Mouse (Mus musculus): ENCODE results near the gene Apol11a.
"Not testable (repeated sequence)": the region's sequence is repeated elsewhere in the genome, so short reads cannot be mapped to it uniquely, and the experiment has no call there.

DNA sequence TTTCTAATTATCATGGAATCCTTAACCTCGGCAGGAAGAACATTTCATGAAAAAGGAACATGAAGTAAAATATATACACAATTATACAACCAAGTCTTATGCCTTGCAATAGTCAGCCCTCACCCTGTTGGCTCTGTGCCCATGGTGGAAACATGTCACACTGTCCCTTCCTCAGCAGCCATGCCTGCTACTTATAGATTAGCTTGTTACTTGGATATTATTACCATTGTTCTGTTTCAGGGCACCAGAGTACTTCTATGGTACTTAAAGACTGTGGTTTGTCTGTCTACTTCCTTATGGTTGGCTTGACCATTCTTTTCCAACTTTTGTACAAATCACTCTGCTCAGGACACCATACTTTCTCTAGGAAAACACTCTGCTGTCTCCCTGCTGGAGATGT lies 14.9 kb upstream of the Apol11a start:
- TF ChIP-seq EP300, CTCF (IDR thresholded peaks at IDR 0.05; ENCODE audit: low read depth): not testable (repeated sequence)

Data from heart, postnatal 0 days (tissue).